Mouse (Mus musculus): ENCODE measurements around the gene Hdac6. TPM values are rescaled to one million over a fixed set of nuclear protein-coding genes. Genes with fewer than 3 reads are reported as not detected.
A peak's percentile ranks its signal among the peaks of the same experiment; 100 is the strongest.

Hdac6 gene
- polyA plus RNA-seq (2017; shearing (Covaris generic)), result 10 to 100 TPM in 1 of 2 experiments, 1 to 10 TPM in 1; 8.3 to 15.9 TPM

- ATAC-seq, result peak; percentile 37
Observed at GRCm38 (mm10) chrX:7947108-7947899, at the start of gene Hdac6. Gene Hdac6 (minus strand): TSS chrX:7947889.

GRCm38 (mm10) chrX:7993068-7993735, 45.5 kb upstream of the Hdac6 start:
- no peak for ATAC-seq

- no peak for ATAC-seq
Observed at GRCm38 (mm10) chrX:7992379-7993067, 44.8 kb upstream of the Hdac6 start.

- no peak for ATAC-seq
Observed at GRCm38 (mm10) chrX:7981368-7981767, 33.7 kb upstream of the Hdac6 start.

- peak; percentile 79 for ATAC-seq
Observed at GRCm38 (mm10) chrX:7977892-7978291, 30.2 kb upstream of the Hdac6 start, which contains the start of gene Gata1. Gene Gata1 (minus strand): TSS chrX:7978071.

- ATAC-seq, result no peak
Observed at GRCm38 (mm10) chrX:7971292-7971691, 23.6 kb upstream of the Hdac6 start.

- ATAC-seq, result no peak
Observed at GRCm38 (mm10) chrX:7968899-7969298, 21.2 kb upstream of the Hdac6 start.

- ATAC-seq, result no peak
Observed at GRCm38 (mm10) chrX:7968226-7968625, 20.5 kb upstream of the Hdac6 start.

- ATAC-seq, result no peak
Observed at GRCm38 (mm10) chrX:7967596-7968201, 20.0 kb upstream of the Hdac6 start.

- ATAC-seq, result no peak
Observed at GRCm38 (mm10) chrX:7966161-7966560, 18.5 kb upstream of the Hdac6 start.

- peak; percentile 84 for ATAC-seq
Observed at GRCm38 (mm10) chrX:7963829-7964626, 16.3 kb upstream of the Hdac6 start.

- ATAC-seq, result no peak
Observed at GRCm38 (mm10) chrX:7958868-7959267, 11.2 kb upstream of the Hdac6 start.

- no peak for ATAC-seq
Observed at GRCm38 (mm10) chrX:7950091-7950490, 2.4 kb upstream of the Hdac6 start.

GRCm38 (mm10) chrX:7947900-7948492, 307 bp upstream of the Hdac6 start:
- ATAC-seq, result peak; percentile 92

- ATAC-seq, result no peak
Observed at GRCm38 (mm10) chrX:7945618-7946017, 2.1 kb downstream of the Hdac6 start.

- no peak for ATAC-seq
Observed at GRCm38 (mm10) chrX:7937667-7938066, 10.0 kb downstream of the Hdac6 start.

GRCm38 (mm10) chrX:7936874-7937273, 10.8 kb downstream of the Hdac6 start:
- no peak for ATAC-seq

GRCm38 (mm10) chrX:7928270-7928790, 19.4 kb downstream of the Hdac6 start, which contains the start of gene Eras:
Gene Eras (minus strand): TSS chrX:7928607.
- no peak for ATAC-seq

- ATAC-seq, result no peak
Observed at GRCm38 (mm10) chrX:7927116-7927515, 20.6 kb downstream of the Hdac6 start.

GRCm38 (mm10) chrX:7926266-7926665, 21.4 kb downstream of the Hdac6 start:
- no peak for ATAC-seq

- ATAC-seq, result no peak
Observed at GRCm38 (mm10) chrX:7922032-7922431, 25.7 kb downstream of the Hdac6 start.

Data from CD4-positive, CD25-positive, alpha-beta regulatory T cell, adult 4 months (primary cell).